Mouse (Mus musculus) left cerebral cortex, adult 9 months (tissue): ENCODE results near the gene Scd3.
"Not testable (repeated sequence)": the region's sequence is repeated elsewhere in the genome, so short reads cannot be mapped to it uniquely, and the experiment has no call there.

Experiments
- DNase-seq, 2 experiments: peaks; one replicate each; pipeline ENCODE4 v3.0.0; 2022; ENCODE audit warnings: low spot score in 2 of 2

Scd3 gene

GRCm38 (mm10) chr19:44237471-44238006 lies 34.5 kb downstream of the Scd3 start:
- peak in 1 of 2 experiments; percentile 26 for DNase-seq

GRCm38 (mm10) chr19:44238906-44239305 lies 35.8 kb downstream of the Scd3 start:
- DNase-seq, result no peak

GRCm38 (mm10) chr19:44245761-44246171 lies 42.7 kb downstream of the Scd3 start:
- DNase-seq, result peak in 1 of 2 experiments; percentile 42

GRCm38 (mm10) chr19:44246341-44246911 lies 43.4 kb downstream of the Scd3 start:
- DNase-seq, result peak in 1 of 2 experiments; percentile 21

GRCm38 (mm10) chr19:44247281-44248080 lies 44.4 kb downstream of the Scd3 start:
- peak in 1 of 2 experiments; percentile 20 for DNase-seq

GRCm38 (mm10) chr19:44248081-44248853 lies 45.2 kb downstream of the Scd3 start:
- peak; percentile 92 to 94 for DNase-seq

- no peak for DNase-seq
Measured at GRCm38 (mm10) chr19:44248854-44249351, 45.8 kb downstream of the Scd3 start.

GRCm38 (mm10) chr19:44251138-44251537 lies 48.1 kb downstream of the Scd3 start:
- DNase-seq, result not testable (repeated sequence)

- DNase-seq, result no peak
Measured at GRCm38 (mm10) chr19:44251936-44252558, 49.0 kb downstream of the Scd3 start.

- DNase-seq, result not testable (repeated sequence)
Measured at GRCm38 (mm10) chr19:44254106-44254505, 51.0 kb downstream of the Scd3 start.

GRCm38 (mm10) chr19:44257377-44257966 lies 54.4 kb downstream of the Scd3 start:
- no peak for DNase-seq

GRCm38 (mm10) chr19:44259484-44259883 lies 56.4 kb downstream of the Scd3 start:
- no peak for DNase-seq

GRCm38 (mm10) chr19:44260487-44260886 lies 57.4 kb downstream of the Scd3 start:
- no peak for DNase-seq

- DNase-seq, result no peak
Measured at GRCm38 (mm10) chr19:44261774-44262173, 58.7 kb downstream of the Scd3 start.

GRCm38 (mm10) chr19:44263581-44263980 lies 60.5 kb downstream of the Scd3 start:
- DNase-seq, result no peak

GRCm38 (mm10) chr19:44264226-44264625 lies 61.2 kb downstream of the Scd3 start:
- DNase-seq, result no peak

GRCm38 (mm10) chr19:44265300-44265699 lies 62.2 kb downstream of the Scd3 start:
- no peak for DNase-seq

GRCm38 (mm10) chr19:44265911-44266337 lies 62.9 kb downstream of the Scd3 start:
- DNase-seq, result no peak

- DNase-seq, result no peak
Measured at GRCm38 (mm10) chr19:44266458-44266823, 63.4 kb downstream of the Scd3 start.

- peak; percentile 85 to 92 for DNase-seq
Measured at GRCm38 (mm10) chr19:44266824-44267498, 63.9 kb downstream of the Scd3 start.
